Mouse (Mus musculus): ENCODE results near the gene Irak2. TPM values are rescaled to one million over a fixed set of nuclear protein-coding genes. Genes with fewer than 3 reads are reported as not detected.

The Irak2 gene
- polyA plus RNA-seq, 1 experiment, result 6.6 TPM

- no peaks in the 10 kb centered on the region for H3K27me3 ChIP-seq (ENCODE audit: control insufficient read depth, insufficient read depth, low read length, poor library complexity, severe bottlenecking)
- no peaks in the 10 kb centered on the region for H3K36me3 ChIP-seq (ENCODE audit: control insufficient read depth, insufficient read depth, low read length, poor library complexity, severe bottlenecking)
- no peaks in the 10 kb centered on the region for H3K9me3 ChIP-seq (replicated peaks; ENCODE audit: control insufficient read depth, insufficient read depth, low read length, poor library complexity, severe bottlenecking)
- no peak overlapping the region for H3K9ac ChIP-seq (ENCODE audit: low read depth, poor library complexity, severe bottlenecking)
- peaks cover 8% of the 10 kb centered on the region for H3K4me1 ChIP-seq (ENCODE audit: control insufficient read depth, insufficient read depth, low read length)
- H3K27ac ChIP-seq (ENCODE audit: insufficient read depth, low read length), result peak overlapping the region; percentile 95
- TF ChIP-seq POLR2A (IDR thresholded peaks at IDR 0.05; ENCODE audit: insufficient read depth, low read length), result no peak
- no peak for TF ChIP-seq CTCF (IDR thresholded peaks at IDR 0.05; ENCODE audit: low read depth, low read length)
- TF ChIP-seq EP300 (IDR thresholded peaks at IDR 0.05; ENCODE audit: insufficient read depth, low read depth, low read length), result peak; percentile 61; the same call in 1 of the 2 replicates
- no peak overlapping the region for H3K4me3 ChIP-seq (ENCODE audit: low read depth, low read length)
Observed at GRCm38 (mm10) chr6:113683081-113683825, 45.0 kb downstream of the Irak2 start.

DNA sequence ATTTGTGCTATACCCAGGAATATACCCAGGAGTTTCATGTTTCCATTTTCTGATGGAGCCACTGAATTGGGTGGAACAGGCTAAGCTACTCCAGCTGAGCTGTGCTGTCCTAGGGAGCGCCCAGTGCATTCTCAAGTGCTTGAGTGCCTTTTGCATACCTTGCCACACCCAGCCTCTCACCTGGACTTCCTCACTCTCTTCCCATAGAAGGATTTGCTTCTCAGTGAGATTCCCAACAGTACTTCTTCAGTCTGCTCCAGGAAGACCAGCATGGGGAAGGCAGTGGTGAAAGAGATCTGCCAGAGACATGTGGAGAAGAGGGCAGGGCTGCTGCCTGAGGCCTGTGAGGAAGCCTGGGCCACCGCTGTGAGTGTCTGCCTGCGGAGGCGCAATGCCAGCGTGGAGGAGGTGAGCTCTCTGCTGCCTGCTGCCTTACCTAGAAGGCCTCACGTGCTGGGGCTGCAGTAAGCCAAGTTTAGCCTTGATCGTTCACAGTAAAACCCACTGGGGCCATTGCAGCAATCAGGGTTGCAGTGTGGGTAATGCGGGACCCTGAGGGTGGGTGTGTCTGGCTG is 48.4 kb downstream of the Irak2 start:
- Histone ChIP-seq H3K4me3 (ENCODE audit: low read depth, low read length) (peak overlapping the region; percentile 63), H3K36me3 (ENCODE audit: control insufficient read depth, insufficient read depth, low read length, poor library complexity, severe bottlenecking) (no peaks in the 10 kb centered on the region), H3K9ac (ENCODE audit: low read depth, poor library complexity, severe bottlenecking) (peak overlapping the region; percentile 25), H3K9me3 (replicated peaks; ENCODE audit: control insufficient read depth, insufficient read depth, low read length, poor library complexity, severe bottlenecking) (no peaks in the 10 kb centered on the region), H3K27me3 (ENCODE audit: control insufficient read depth, insufficient read depth, low read length, poor library complexity, severe bottlenecking) (no peaks in the 10 kb centered on the region), H3K27ac (ENCODE audit: insufficient read depth, low read length) (peak overlapping the region; percentile 71), H3K4me1 (ENCODE audit: control insufficient read depth, insufficient read depth, low read length) (peaks cover 10% of the 10 kb centered on the region)
- TF ChIP-seq POLR2A (IDR thresholded peaks at IDR 0.05; ENCODE audit: insufficient read depth, low read length) (no peak), EP300 (IDR thresholded peaks at IDR 0.05; ENCODE audit: insufficient read depth, low read depth, low read length) (peak; percentile 80; the same call in 1 of the 2 replicates), CTCF (IDR thresholded peaks at IDR 0.05; ENCODE audit: low read depth, low read length) (no peak)

GRCm38 (mm10) chr6:113690008-113690399 is 51.7 kb downstream of the Irak2 start:
- H3K9me3 ChIP-seq (replicated peaks; ENCODE audit: control insufficient read depth, insufficient read depth, low read length, poor library complexity, severe bottlenecking), result no peaks in the 10 kb centered on the region
- H3K27ac ChIP-seq (ENCODE audit: insufficient read depth, low read length), result peak overlapping the region; percentile 64
- H3K9ac ChIP-seq (ENCODE audit: low read depth, poor library complexity, severe bottlenecking), result peak overlapping the region; percentile 19
- no peaks in the 10 kb centered on the region for H3K27me3 ChIP-seq (ENCODE audit: control insufficient read depth, insufficient read depth, low read length, poor library complexity, severe bottlenecking)
- H3K36me3 ChIP-seq (ENCODE audit: control insufficient read depth, insufficient read depth, low read length, poor library complexity, severe bottlenecking), result no peaks in the 10 kb centered on the region
- H3K4me1 ChIP-seq (ENCODE audit: control insufficient read depth, insufficient read depth, low read length), result peaks cover 6% of the 10 kb centered on the region
- TF ChIP-seq CTCF (IDR thresholded peaks at IDR 0.05; ENCODE audit: low read depth, low read length) (no peak), EP300 (IDR thresholded peaks at IDR 0.05; ENCODE audit: insufficient read depth, low read depth, low read length) (0 out of 2 replicates have a peak, but pooled peaks have one; percentile 23)
- H3K4me3 ChIP-seq (ENCODE audit: low read depth, low read length), result peak overlapping the region; percentile 0; the same call in 1 of the 2 replicates

DNA sequence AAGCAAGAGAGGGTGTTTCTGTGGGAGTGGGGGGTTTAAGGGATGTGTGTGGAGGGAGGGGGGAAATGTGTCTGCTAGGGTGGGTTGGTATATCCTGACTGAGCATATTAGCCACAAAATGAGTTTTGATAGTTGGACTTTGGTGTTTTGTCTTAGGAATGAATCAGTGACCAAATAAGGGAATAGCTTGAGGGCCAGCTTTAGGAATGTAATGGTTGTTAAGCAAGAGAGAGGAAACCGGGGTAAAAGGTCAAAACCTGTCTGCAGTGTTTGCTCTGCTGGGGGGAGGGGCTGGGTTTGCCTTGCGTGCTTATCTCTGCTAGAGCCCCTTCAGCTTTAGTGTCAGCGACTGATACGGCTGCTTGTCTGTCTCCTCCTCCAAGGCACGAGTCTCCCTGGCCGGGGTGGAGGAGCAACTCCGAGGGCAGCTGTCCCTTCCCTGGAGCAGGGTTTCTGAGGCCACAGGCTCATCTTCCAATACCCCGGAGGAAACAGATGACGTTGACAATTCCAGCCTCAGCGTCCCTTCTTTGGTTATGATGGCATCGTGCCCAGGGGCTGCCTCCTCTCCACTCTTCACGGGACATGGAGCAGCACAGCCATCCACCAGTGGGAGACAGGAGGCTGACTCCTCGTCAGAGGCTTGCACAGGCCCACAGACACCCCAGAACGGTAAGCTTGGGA is 52.3 kb downstream of the Irak2 start:
- peaks cover 4% of the 10 kb centered on the region for H3K4me1 ChIP-seq (ENCODE audit: control insufficient read depth, insufficient read depth, low read length)
- H3K4me3 ChIP-seq (ENCODE audit: low read depth, low read length), result peak overlapping the region; percentile 15; the same call in 1 of the 2 replicates
- H3K9ac ChIP-seq (ENCODE audit: low read depth, poor library complexity, severe bottlenecking), result peak overlapping the region; percentile 41
- H3K27ac ChIP-seq (ENCODE audit: insufficient read depth, low read length), result peak overlapping the region; percentile 82
- H3K9me3 ChIP-seq (replicated peaks; ENCODE audit: control insufficient read depth, insufficient read depth, low read length, poor library complexity, severe bottlenecking), result no peaks in the 10 kb centered on the region
- no peaks in the 10 kb centered on the region for H3K36me3 ChIP-seq (ENCODE audit: control insufficient read depth, insufficient read depth, low read length, poor library complexity, severe bottlenecking)
- no peaks in the 10 kb centered on the region for H3K27me3 ChIP-seq (ENCODE audit: control insufficient read depth, insufficient read depth, low read length, poor library complexity, severe bottlenecking)
- TF ChIP-seq CTCF (IDR thresholded peaks at IDR 0.05; ENCODE audit: low read depth, low read length) (no peak), POLR2A (IDR thresholded peaks at IDR 0.05; ENCODE audit: insufficient read depth, low read length) (no peak), EP300 (IDR thresholded peaks at IDR 0.05; ENCODE audit: insufficient read depth, low read depth, low read length) (peak; percentile 88)

GRCm38 (mm10) chr6:113691084-113691462 is 52.8 kb downstream of the Irak2 start:
- Histone ChIP-seq H3K9me3 (replicated peaks; ENCODE audit: control insufficient read depth, insufficient read depth, low read length, poor library complexity, severe bottlenecking) (no peaks in the 10 kb centered on the region), H3K27ac (ENCODE audit: insufficient read depth, low read length) (peak overlapping the region; percentile 82), H3K27me3 (ENCODE audit: control insufficient read depth, insufficient read depth, low read length, poor library complexity, severe bottlenecking) (no peaks in the 10 kb centered on the region), H3K36me3 (ENCODE audit: control insufficient read depth, insufficient read depth, low read length, poor library complexity, severe bottlenecking) (no peaks in the 10 kb centered on the region), H3K4me1 (ENCODE audit: control insufficient read depth, insufficient read depth, low read length) (peaks cover 4% of the 10 kb centered on the region), H3K9ac (ENCODE audit: low read depth, poor library complexity, severe bottlenecking) (peak overlapping the region; percentile 41; the same call in 1 of the 2 replicates), H3K4me3 (ENCODE audit: low read depth, low read length) (peak overlapping the region; percentile 15; the same call in 1 of the 2 replicates)
- TF ChIP-seq EP300 (IDR thresholded peaks at IDR 0.05; ENCODE audit: insufficient read depth, low read depth, low read length) (no peak), POLR2A (IDR thresholded peaks at IDR 0.05; ENCODE audit: insufficient read depth, low read length) (no peak), CTCF (IDR thresholded peaks at IDR 0.05; ENCODE audit: low read depth, low read length) (no peak)

All from ES-Bruce4 (cell line).